Mouse (Mus musculus) effector memory CD4-positive, alpha-beta T cell, adult 5 months (primary cell): ENCODE results near the gene Tnpo3. TPM values are rescaled to one million over a fixed set of nuclear protein-coding genes. Genes with fewer than 3 reads are reported as not detected.

Source experiments
- polyA plus RNA-seq: library from polyadenylated mRNA; unstranded; fragments of 100-300 nt; shearing (Covaris generic); gene quantifications from one replicate; pipeline ENCODE4 v1.2.1, GENCODE M21; 2017

Tnpo3 gene
- 91.2 TPM for polyA plus RNA-seq

DNA sequence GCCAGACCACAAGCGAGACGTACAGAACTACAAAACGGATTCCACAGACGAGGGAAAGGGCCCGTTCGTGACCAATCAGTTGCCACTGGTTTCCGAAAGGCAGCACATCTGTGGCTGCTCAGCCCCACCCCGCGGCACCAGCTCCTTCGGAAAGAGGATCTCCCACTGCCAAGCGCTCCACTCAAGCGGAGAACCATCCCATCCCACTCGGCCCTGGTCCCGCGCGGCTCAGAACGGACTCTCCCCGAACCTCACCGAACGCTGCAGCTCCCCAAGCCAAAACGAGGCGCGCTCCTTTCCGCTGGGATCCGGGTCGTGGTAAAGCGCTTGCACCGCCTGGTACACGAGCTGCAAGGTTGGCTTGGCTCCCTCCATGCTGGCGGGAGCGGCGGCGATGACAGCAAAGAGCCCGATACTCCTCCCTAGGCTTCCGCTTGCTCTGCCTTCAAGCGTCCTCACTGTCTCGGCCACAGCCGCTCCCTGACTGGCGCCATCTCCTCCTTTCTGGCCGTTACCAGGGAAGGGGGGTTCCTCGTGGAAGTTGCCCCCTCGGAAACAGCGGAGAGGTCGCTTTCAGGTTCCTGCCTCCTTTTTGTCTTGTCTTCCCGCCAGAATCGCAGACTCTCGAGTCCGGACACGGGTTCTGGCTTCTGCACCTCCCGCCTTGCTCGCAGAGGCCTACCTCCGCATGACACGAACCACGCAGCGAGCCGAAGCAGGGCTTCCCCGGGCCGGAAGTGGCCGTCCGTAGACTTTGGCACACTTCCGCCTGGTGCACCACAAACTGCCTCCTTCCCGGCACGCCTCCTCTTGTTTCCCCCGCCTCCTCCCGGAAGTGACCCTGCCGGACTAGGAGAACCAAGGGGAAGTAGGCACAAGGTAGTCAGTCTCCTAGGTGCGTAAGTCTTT, at the start of gene Tnpo3:
Gene Tnpo3, minus strand, starts transcription at position 777 of the 909 bp plus-strand sequence.

DNA sequence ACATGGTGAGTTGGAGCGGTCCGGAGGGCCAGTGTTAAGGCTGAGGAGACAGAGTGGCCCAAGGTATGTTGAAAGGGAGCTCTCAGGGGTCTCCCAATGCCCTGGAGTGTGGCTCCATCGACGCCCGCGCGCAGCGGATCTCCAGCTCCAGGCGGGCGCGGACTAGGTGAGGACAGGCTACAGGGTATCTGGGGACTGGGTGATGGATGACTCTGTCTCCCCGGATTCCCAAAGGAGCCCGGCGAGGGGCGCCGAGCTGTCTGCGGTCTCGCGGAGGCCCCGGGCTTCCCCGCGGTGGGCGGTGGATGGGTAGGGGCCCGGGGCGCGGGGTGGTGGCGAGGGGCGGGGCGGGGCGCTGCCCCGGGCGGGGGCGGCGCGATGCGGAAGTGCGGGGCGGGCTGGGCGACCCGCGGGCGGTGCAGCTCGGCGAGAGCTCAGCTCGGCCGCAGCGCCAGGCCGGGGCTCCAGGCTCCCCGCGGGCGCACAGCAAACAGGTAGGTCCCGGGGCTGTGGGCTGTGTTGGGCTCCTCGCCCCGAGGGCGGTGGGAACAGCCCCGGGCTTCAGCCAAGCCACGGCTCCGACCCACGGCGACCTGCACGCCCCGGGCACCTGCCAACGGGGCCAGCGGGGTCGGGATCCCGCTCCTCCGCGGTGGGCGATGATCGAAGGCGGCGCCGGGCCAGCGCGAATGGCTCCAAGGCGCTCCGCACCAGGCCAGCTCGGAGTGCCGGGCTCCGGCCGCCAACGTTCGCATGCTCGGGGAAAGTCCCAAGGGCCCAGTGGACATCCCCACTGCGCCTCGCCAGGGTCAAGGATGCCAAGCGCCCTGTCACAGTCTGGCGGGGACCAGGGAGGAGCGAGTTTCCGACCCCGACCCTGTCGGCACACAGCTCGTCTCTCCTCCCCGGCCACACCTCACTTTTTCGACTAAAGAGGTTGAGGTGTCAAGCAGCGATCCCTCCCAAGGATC, 83.1 kb downstream of the Tnpo3 start, which contains the start of gene Irf5:
Gene Irf5, plus strand, starts transcription at position 345 of the 971 bp plus-strand sequence.

DNA sequence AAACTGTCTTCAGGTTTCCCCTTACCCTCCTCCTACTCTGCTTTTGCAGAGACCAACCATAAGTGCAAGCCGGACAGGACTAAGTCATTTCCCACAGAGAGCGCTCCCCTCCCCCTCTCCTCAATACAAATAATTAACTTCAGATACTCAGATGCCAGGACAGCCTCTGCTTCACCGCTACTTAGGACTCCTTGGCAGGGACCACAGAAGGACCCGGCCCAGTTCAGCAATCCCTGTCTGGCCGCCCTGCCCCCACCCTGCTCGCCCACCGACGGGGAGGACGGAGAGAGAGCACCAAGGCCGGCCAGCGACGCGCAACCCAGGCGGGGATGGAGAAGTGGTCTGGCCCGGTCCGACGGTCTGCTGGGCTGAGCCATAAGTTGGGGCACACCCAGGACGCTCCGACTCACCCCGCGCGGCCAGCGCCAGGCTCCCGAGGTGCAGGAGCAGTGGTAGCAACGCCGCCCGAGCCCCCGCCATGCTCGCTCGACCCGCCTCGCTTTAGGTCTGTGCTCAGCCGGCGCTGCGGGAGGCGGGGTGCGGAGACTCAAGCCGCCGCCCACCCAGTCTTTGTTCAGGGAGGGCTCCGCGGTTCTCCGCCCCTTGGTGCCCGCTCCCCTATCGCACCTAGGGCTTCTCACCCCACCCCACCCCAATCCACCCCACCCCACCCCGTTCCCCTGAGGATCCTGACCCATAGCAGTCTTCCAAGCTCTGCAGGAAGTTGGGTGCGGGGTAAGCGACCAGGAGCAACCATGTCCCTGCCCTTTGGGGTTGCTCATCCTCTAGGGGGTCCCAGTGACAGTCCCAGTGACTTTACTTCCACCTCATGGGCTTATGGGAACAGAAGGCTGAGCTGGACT, 102.0 kb downstream of the Tnpo3 start, which contains the start of gene Kcp:
Gene Kcp, minus strand, starts transcription at position 506 of the 863 bp plus-strand sequence.

Other genes with a start within 250 kb of the Tnpo3 start
- not detected for gene Opn1sw, start 221.4 kb downstream of the Tnpo3 start, polyA plus RNA-seq
- 1.2 TPM for gene Ccdc136, start 213.6 kb downstream of the Tnpo3 start, polyA plus RNA-seq
- not detected for gene Flnc, start 176.6 kb downstream of the Tnpo3 start, polyA plus RNA-seq
- gene Atp6v1f, start 142.2 kb downstream of the Tnpo3 start, polyA plus RNA-seq: 295 TPM
- not detected for gene Atp6v1fnb, start 138.4 kb downstream of the Tnpo3 start, polyA plus RNA-seq
- 0.32 TPM for gene Kcp, start 101.9 kb downstream of the Tnpo3 start, polyA plus RNA-seq
- 19.7 TPM for gene Irf5, start 83.3 kb downstream of the Tnpo3 start, polyA plus RNA-seq
- gene Tspan33, start 84.3 kb upstream of the Tnpo3 start, polyA plus RNA-seq: 0.47 TPM
- not detected for gene Smo, start 125.6 kb upstream of the Tnpo3 start, polyA plus RNA-seq
- 90.3 TPM for gene Ahcyl2, start 158.1 kb upstream of the Tnpo3 start, polyA plus RNA-seq